Mouse (Mus musculus) forebrain, embryonic 14.5 days (tissue): ENCODE data around the gene Abat. TPM values are rescaled to one million over a fixed set of nuclear protein-coding genes. Genes with fewer than 3 reads are reported as not detected.

Experiments
- ATAC-seq: fragments of 200-750 bp; cut with Nextera tagmentation; 2 replicates; pipeline ENCODE4 v1.8.0; 2017; ENCODE audit warnings: mild to moderate bottlenecking, moderate library complexity
- DNase-seq: peaks from one replicate; pipeline ENCODE4 v3.0.0-alpha.2; 2015; ENCODE audit warnings: low spot score
- H3K27ac ChIP-seq: fragments of 300-500 bp; sonication (generic); 2 replicates; pipeline ENCODE4 v1.5.1; 2014; ENCODE audit warnings: low read depth, mild to moderate bottlenecking, control low read depth, low read length, moderate library complexity
- H3K27me3 ChIP-seq: fragments of 300-500 bp; sonication (generic); replicated peaks from 2 replicates; pipeline ENCODE4 v1.6.1; 2014; ENCODE audit warnings: low read length, control low read depth, mixed read lengths; ENCODE audit not compliant: control insufficient read depth, insufficient read depth
- H3K36me3 ChIP-seq: fragments of 300-500 bp; sonication (generic); 2 replicates; pipeline ENCODE4 v1.6.1; 2014; ENCODE audit warnings: low read length, control low read depth; ENCODE audit not compliant: control insufficient read depth, insufficient read depth
- H3K4me1 ChIP-seq: fragments of 300-500 bp; sonication (generic); 2 replicates; pipeline ENCODE4 v1.6.1; 2014; ENCODE audit warnings: antibody characterized with exemption, low read length, control low read depth; ENCODE audit not compliant: control insufficient read depth, insufficient read depth
- H3K4me2 ChIP-seq: fragments of 300-500 bp; sonication (generic); 2 replicates; pipeline ENCODE4 v1.6.1; 2014; ENCODE audit warnings: mild to moderate bottlenecking, control low read depth, low read length
- H3K4me3 ChIP-seq: fragments of 300-500 bp; sonication (generic); 2 replicates; pipeline ENCODE4 v1.5.1; 2014; ENCODE audit warnings: low read depth, low read length, control low read depth
- H3K9ac ChIP-seq: fragments of 300-500 bp; sonication (generic); 2 replicates; pipeline ENCODE4 v1.6.1; 2014; ENCODE audit warnings: mild to moderate bottlenecking, low read length, control low read depth, moderate library complexity
- H3K9me3 ChIP-seq: fragments of 300-500 bp; sonication (generic); replicated peaks from 2 replicates; pipeline ENCODE4 v1.6.1; 2016; ENCODE audit warnings: low read length, control low read depth, mixed read lengths; ENCODE audit not compliant: control insufficient read depth
- WGBS: fragments of 180-500 bp; shearing (Covaris S2); extraction: QIAGEN DNeasy Blood & Tissue Kit; methylation state at CpG from one replicate; pipeline ENCODE4 v1.1.7; 2014; 5-methylcytosine and 5-hydroxymethylcytosine counted together
- polyA plus RNA-seq: library from polyadenylated mRNA; unstranded; fragments of >200 nt; fragmentation: Nextera tagmentation; extraction: Ambion mirVana; gene quantifications from 2 replicates; pipeline ENCODE4 v1.2.1, GENCODE M21; 2014

The Abat gene
- polyA plus RNA-seq, 1 experiment from 2014 or later: 34.9 TPM

DNA sequence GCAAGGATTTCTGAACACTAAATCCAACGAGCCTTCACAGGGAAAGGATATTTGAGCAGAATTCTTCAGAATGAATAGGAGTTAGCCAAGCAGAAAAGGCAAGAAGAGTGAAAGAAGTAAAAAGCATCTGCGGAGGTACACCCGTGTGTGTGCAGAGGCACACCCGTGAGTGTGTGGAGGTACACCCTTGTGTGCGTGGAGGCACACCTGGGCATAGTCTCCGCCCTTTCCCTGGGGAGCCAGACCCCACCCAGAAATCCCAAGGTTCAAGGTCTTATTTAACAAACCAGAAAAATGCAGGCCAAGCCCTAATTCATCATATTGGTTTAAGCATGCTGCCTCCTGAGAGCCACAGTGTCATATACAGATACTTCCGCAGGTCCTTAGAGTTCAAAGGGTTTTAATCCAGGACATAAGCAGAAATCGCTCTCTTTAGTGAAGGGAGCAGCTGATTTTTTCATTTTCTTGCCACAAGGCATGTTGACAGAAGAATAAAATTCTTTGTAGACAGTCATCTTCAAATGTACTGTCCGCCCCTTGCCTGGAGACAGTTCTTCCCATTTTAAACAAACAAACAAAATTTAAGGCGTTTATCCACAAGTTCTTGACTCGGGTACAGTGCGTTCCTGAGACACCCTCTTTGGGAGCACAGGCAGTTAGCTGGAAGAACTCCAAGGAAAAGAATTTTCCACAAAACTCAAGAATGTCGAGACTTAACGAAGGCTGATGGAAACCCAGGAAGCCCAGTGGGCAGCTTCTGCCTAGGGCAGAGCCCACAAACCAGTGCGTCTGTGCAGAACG, 107.3 kb downstream of the Abat start:
- 82% methylated on average over 16 of the region's 16 CpGs for WGBS
- Histone ChIP-seq H3K36me3 (0 out of 2 replicates have a peak, but pooled peaks cover 3% of the 10 kb centered on the region), H3K4me2 (no peak overlapping the region), H3K27ac (no peak overlapping the region), H3K4me3 (no peak overlapping the region), H3K27me3 (no peaks in the 10 kb centered on the region), H3K4me1 (no peaks in the 10 kb centered on the region), H3K9me3 (no peaks in the 10 kb centered on the region), H3K9ac (no peak overlapping the region)
- DNase-seq (no peak), ATAC-seq (no peak)

DNA sequence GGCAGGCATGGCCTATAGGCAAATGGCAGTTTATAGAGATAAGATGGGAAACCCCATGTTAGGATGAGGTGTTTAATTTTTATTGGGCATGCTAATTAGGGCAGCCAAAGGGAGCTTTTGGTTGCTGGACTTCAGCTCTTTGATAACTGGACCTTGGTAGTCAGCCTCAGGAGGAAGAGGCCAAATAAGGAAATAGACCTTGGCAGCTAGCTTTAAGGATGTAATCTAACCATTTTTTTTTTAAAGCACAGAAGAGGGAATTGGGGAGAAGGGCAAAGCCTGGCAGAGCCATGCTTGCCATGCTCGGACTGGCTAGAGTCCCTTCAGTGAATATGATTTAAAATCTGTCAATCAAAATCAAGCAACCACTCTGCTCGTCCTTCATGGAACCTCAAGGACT, 117.2 kb downstream of the Abat start:
- WGBS: 80% methylated on average over 2 of the region's 2 CpGs
- Histone ChIP-seq H3K36me3 (peaks cover 25% of the 10 kb centered on the region), H3K4me1 (no peaks in the 10 kb centered on the region), H3K4me2 (no peak overlapping the region), H3K27me3 (no peaks in the 10 kb centered on the region), H3K9me3 (no peaks in the 10 kb centered on the region), H3K4me3 (no peak overlapping the region), H3K27ac (no peak overlapping the region), H3K9ac (no peak overlapping the region)
- ATAC-seq: no peak
- DNase-seq: no peak

DNA sequence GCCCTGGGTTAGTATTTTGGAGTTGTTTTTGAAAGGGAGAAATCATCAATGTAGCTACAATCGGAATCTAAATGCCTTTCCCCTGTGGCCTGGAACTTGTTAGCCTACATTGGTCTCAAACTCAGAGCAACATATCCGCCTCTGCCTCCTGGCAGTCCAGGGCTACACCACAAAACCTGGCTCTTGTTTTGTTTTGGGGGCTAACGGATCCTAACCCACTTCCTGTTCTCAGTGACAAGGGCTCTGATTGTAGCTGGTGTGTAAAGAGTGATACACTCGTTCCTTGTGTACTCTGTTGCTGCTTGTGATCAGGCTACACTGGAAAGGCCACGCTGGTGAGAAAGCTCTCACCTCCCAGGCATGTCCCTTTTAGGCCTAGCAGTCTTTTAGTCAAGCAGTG, 118.2 kb downstream of the Abat start:
- WGBS: 89% methylated on average over 5 of the region's 5 CpGs
- DNase-seq: no peak

DNA sequence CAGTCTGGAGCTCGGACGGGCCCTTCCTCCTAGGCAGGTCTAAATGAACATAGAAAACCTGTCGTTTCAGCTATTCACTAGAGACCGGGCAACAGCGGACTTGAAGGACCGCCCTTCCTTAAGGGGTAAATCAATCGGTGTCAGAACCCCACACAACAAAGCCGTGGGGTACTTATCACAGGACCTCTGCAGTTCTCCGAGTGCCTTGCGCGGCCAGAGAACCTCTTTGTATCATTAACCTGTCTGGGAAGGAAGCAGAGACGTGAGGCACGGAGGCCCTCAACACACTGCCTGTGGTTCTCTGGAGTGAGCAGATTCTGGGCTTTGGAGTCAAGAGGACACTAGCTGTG, 123.6 kb downstream of the Abat start:
- DNase-seq: no peak

More for the DNA sequence above, 118.2 kb downstream of the Abat start:
- Histone ChIP-seq H3K9ac (no peak overlapping the region), H3K4me3 (no peak overlapping the region), H3K9me3 (no peaks in the 10 kb centered on the region), H3K4me2 (no peak overlapping the region), H3K36me3 (peaks cover 30% of the 10 kb centered on the region), H3K27ac (no peak overlapping the region), H3K4me1 (peaks cover 6% of the 10 kb centered on the region), H3K27me3 (no peaks in the 10 kb centered on the region)
- ATAC-seq: no peak

DNA sequence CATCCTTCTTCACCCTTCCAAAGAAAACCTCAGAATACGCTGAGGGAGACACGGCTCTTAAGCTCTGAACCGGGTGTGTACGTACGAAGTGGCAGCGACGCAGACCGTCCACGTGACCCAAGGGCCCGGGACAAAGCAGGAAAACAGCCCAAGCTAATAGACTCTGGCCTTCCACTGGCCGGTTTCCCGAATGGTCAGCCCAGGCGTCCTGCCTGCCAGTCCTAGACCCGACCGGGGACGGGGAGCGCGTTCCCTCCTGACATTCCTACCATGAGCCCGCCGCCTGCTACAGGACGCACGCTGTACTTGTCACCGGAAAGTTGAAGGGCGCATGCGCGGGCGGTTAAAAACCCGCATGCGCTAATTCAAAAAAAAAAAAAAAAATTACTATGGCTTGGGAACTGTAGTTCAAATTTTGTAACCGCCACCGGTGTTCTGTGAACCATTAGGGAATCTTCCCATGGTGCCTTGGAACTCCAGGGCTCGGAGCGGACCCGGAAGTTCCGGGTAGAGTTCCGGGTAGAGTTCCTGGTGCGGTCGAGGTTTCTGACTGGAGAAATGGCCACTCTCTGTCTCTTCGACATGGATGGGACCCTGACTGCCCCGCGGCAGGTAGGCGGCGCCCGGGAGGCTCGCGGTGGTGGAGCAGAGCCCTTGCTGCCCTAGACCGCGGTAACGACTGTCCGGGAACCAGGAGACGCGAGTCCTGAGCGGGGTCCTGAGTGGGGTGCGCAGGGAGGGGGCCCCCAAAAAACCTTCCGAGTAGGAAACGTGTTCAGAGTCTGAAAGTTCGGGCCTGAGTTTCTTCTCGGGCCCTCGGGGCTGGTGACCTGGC, 124.2 kb downstream of the Abat start, which contains the start of the genes Pmm2 and Tmem186:
TSS of gene Pmm2 (plus strand) at position 458 of the 835 bp plus-strand sequence.
TSS of gene Tmem186 (minus strand) at position 496 of the 835 bp plus-strand sequence.
- H3K9ac ChIP-seq: peak within 1 kb of the TSS; percentile 64
- peak within 1 kb of the TSS; percentile 49 for H3K4me3 ChIP-seq
- ATAC-seq (peak; percentile 97), DNase-seq (peak; percentile 98)
- WGBS: under 1% methylated on average over 59 of the region's 59 CpGs
- H3K36me3 ChIP-seq: peaks cover 19% of the 10 kb centered on the region
- H3K27ac ChIP-seq: peak within 1 kb of the TSS; percentile 75
- no peaks in the 10 kb centered on the region for H3K9me3 ChIP-seq
- no peaks in the 10 kb centered on the region for H3K27me3 ChIP-seq
- H3K4me2 ChIP-seq: peak within 1 kb of the TSS; percentile 72
- H3K4me1 ChIP-seq: peaks cover 11% of the 10 kb centered on the region

More for the DNA sequence above, 123.6 kb downstream of the Abat start:
- WGBS: 0% methylated on average over 13 of the region's 13 CpGs
- Histone ChIP-seq H3K4me1 (peaks cover 11% of the 10 kb centered on the region), H3K9ac (peak overlapping the region; percentile 64), H3K36me3 (peaks cover 25% of the 10 kb centered on the region), H3K4me3 (peak overlapping the region; percentile 49), H3K4me2 (peak overlapping the region; percentile 72), H3K27me3 (no peaks in the 10 kb centered on the region), H3K9me3 (no peaks in the 10 kb centered on the region), H3K27ac (peak overlapping the region; percentile 75)
- no peak; the same call in none of the 2 replicates for ATAC-seq

DNA sequence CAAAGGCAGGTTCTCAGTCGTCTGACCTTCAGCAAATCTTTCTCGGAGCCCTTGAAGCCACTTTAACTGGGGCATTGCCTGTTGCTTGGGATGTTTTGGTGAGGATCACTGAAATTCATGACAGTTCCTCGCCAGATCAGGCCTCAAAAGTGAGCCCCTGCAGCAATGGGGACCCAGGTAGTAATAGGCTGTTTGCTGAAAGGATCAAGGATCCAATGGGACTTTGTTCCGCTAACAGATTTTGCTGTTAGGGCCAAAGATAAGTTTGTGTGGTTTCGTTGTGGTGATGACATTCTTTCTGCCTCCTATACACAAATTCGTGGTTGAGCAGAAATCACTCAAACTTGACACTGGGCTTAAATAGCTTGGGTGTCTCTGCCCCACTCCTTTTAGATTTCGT, 124.9 kb downstream of the Abat start:
- Histone ChIP-seq H3K36me3 (peaks cover 23% of the 10 kb centered on the region), H3K9me3 (no peaks in the 10 kb centered on the region), H3K27ac (peak overlapping the region; percentile 62; the same call in 1 of the 2 replicates), H3K4me3 (peak overlapping the region; percentile 49), H3K9ac (peak overlapping the region; percentile 64), H3K27me3 (no peaks in the 10 kb centered on the region), H3K4me1 (peaks cover 11% of the 10 kb centered on the region), H3K4me2 (peak overlapping the region; percentile 72)
- no peak for DNase-seq
- WGBS: 44% methylated on average over 7 of the region's 7 CpGs
- ATAC-seq: no peak

DNA sequence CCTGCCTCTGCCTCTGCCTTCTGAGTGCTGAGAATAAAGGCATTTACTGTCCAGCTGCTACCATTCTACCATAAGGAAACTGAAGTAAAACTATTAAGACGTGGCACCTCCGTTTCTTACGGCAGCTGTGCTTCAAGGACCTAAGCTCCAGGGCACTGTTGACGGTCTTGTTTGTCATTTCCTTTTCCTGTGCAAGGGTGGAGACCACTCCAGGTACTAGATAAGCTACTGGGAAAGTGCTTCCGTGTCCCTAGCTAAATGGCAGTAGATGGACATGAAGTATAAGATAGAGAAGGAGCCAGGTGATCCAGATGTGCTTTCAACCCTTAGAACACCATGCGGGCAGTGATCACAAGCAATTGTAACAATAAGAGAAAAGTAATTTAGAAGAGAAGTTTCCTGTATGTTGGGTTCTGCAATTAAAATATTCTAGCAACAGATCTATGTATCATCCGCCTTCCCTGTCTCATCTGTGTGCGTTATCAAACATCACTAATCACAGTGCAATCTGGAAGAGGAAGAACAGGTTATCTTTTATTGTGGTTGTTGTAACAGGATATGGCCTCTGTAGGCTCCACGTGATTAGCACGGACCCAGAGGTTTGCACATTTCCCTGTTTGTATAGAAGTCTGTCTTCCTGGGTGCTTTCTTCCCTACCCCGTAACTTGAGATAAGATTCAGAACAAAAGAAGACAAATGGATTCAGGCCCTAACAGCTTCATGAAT, 126.4 kb downstream of the Abat start:
- Histone ChIP-seq H3K4me2 (no peak overlapping the region), H3K4me3 (no peak overlapping the region), H3K9me3 (no peaks in the 10 kb centered on the region), H3K27me3 (no peaks in the 10 kb centered on the region), H3K4me1 (peaks cover 11% of the 10 kb centered on the region), H3K36me3 (peaks cover 30% of the 10 kb centered on the region), H3K27ac (no peak overlapping the region), H3K9ac (no peak overlapping the region)
- DNase-seq (no peak), ATAC-seq (no peak)
- WGBS: 94% methylated on average over 11 of the region's 11 CpGs

DNA sequence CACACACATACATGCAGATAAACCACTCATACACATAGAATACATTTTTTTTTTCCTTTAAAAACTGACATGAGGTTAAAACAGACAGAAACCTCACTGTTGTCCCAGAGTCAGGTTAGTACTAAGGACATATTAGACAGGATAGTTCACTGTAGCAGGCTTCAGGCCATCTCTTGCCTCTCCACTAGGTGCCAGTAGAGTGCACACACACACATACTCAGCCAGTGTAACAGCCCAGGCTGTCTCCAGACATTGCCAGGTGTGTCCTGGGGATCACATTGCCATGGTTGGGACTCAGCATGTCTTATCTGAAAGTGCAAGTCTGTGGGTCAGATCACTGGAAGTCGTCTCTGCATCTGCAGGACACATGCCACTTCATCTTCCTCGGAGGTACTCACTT, 130.6 kb downstream of the Abat start:
- H3K4me3 ChIP-seq: no peak overlapping the region
- ATAC-seq (peak; percentile 62; the same call in 1 of the 2 replicates), DNase-seq (peak; percentile 45)
- H3K9me3 ChIP-seq: no peaks in the 10 kb centered on the region
- H3K36me3 ChIP-seq: peaks cover 57% of the 10 kb centered on the region
- no peaks in the 10 kb centered on the region for H3K27me3 ChIP-seq
- WGBS: 87% methylated on average over 2 of the region's 2 CpGs
- no peaks in the 10 kb centered on the region for H3K4me1 ChIP-seq
- no peak overlapping the region for H3K27ac ChIP-seq
- no peak overlapping the region for H3K9ac ChIP-seq
- H3K4me2 ChIP-seq: no peak overlapping the region
